In the genomic region with DNA sequence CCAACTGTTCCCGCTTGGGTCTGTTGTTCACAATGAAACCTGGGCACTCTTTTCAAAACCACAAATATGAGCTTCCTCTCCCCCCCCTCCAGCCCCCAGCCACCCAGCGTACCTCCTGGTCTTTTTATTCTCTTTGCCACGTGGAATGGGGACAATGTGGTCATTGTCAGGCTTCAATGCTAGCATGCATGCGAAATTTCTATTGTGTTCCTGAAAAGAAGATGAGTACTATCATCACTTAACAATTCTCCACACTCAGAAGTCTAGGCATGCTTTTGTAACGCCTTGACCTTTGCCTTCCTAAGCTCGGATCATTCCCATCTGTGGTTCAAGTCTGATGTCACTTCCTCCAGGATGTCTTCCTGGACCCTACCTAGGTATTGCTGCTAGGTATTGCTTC, we compare ENCODE assay signal across 20 mouse cellular contexts.
DNase-seq lines count a peak whose midpoint lies in the region; TF ChIP-seq lines count a peak whose summit lies in the region.
"Had no signal": no experiment of that assay in that cellular context is flagged by ENCODE, and none has a peak within 500 bp of the region (broad histone marks: within the 10 kb centered on the region; RNA-seq: fewer than 3 reads in every experiment).

No protein-coding gene starts in this region.

- 0 out of 2 replicates have a peak overlapping the region, but pooled peaks have one; percentile 7 for H3K27ac ChIP-seq in layer of hippocampus, adult 2 months
- H3K27ac ChIP-seq: embryonic facial prominence, embryonic 10.5 days; embryonic facial prominence, embryonic 12.5 days; forebrain, embryonic 13.5 days; forebrain, embryonic 15.5 days had no signal

- no peak for TF ChIP-seq CTCF in layer of hippocampus, adult 2 months (conservative IDR thresholded peaks at IDR 0.05)

- no peak for DNase-seq in layer of hippocampus, adult 2 months (ENCODE audit: low spot score in 2 of 2)
- DNase-seq in layer of hippocampus, adult 8-10 months (ENCODE audit: low spot score in 2 of 2) = no peak
- peak; percentile 58 for DNase-seq in brain, adult 2 months (ENCODE audit: low read depth, low spot score)
- DNase-seq in retina, postnatal 1 day = peak; percentile 56
- DNase-seq in cerebellum, adult 18-20 months = no peak
- no peak for DNase-seq in left cerebral cortex, adult 11 months (ENCODE audit: low spot score)
- DNase-seq: adrenal gland, adult 8-10 months; adrenal gland, postnatal 14 days; adrenal gland, postnatal 36 days; B cell, adult 2 months; cerebellum, adult 11 months; cerebellum, adult 2 months; cerebellum, adult 9-10 months; cerebellum, postnatal 10 days; cerebellum, postnatal 25 days; forebrain, postnatal 0 days had no signal

- no peak overlapping the region for H3K4me3 ChIP-seq in layer of hippocampus, adult 2 months
- H3K4me3 ChIP-seq: embryonic facial prominence, embryonic 10.5 days; embryonic facial prominence, embryonic 12.5 days; forebrain, embryonic 13.5 days; forebrain, embryonic 15.5 days had no signal

Comparison
In these comparisons a context has a peak if more than half of its experiments do, and no peak if none do; other contexts are left out.
1. DNase-seq: peak in brain, adult 2 months (single experiment) and retina, postnatal 1 day (single experiment); none in layer of hippocampus, adult 2 months (0 of 2), layer of hippocampus, adult 8-10 months (0 of 2), cerebellum, adult 18-20 months (0 of 2) and left cerebral cortex, adult 11 months (single experiment).